Mouse (Mus musculus) liver, adult 2 months (tissue): ENCODE results near the gene Pwwp2b.

Experiments used
- CTCF ChIP-seq: fragments of 200-500 bp; IDR thresholded peaks from 2 replicates; pipeline ENCODE4 v1.5.1; 2011; ENCODE audit warnings: low read depth, low read length, control low read depth
- POLR2A ChIP-seq: fragments of 200-500 bp; IDR thresholded peaks from 2 replicates; pipeline ENCODE4 v1.6.1; 2011; ENCODE audit warnings: low read length, control low read depth; ENCODE audit not compliant: insufficient read depth; ENCODE audit errors: extremely low read depth

DNA sequence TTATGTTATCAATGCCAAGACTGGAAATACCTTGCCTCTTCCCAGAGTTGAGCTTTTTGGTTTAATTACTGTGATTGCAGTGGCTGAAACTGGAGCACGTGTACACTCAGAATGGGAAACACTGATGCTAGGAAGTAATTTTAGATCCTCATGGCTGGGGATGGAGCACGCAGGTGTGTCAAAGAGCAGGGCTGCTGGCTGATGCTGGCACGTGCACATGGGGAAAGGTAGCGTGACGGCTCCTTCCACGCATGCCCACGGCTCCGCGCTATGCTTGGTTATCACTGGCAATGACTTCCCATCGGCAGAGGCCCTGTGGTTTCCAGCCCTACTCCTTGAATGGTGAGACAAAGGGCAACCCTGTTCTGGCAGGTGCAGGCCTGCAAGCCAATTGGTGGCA lies 27.9 kb downstream of the Pwwp2b start:
- TF ChIP-seq CTCF (no peak), POLR2A (no peak)
